Mouse (Mus musculus): Measurements from ENCODE around the gene Sepsecs.

Sepsecs gene

GRCm38 (mm10) chr5:52610306-52610705, 59.2 kb downstream of the Sepsecs start:
- DNase-seq (ENCODE audit: low read depth), result no peak

GRCm38 (mm10) chr5:52609672-52610071, 59.8 kb downstream of the Sepsecs start:
- DNase-seq (ENCODE audit: low read depth), result no peak

GRCm38 (mm10) chr5:52604582-52605041, 64.9 kb downstream of the Sepsecs start:
- no peak for DNase-seq (ENCODE audit: low read depth)

DNA sequence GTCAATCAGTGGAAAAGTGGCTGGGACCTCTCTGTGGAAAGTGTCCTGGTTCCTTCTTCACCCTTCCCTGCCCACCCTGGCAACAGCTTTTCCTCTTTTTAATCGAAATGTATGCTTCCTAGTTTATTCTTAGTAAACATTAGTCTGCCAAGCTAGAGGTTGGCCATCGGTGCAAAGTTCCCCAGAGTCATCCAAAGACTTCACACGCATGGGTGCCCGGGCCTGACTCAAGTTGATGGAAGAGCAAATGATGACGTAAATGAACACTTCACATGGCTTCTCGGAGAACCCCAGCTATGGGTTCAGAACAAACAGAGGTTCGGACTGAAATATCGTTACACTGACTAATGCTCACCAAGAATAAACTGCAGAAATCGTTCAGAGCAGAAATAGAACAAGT, 78.9 kb downstream of the Sepsecs start:
- DNase-seq (ENCODE audit: low read depth), result no peak

Data from c-Kit-positive CD71-positive TER-119-negative erythroid progenitor cells, embryonic 14.5 days (primary cell).